Mouse (Mus musculus) small intestine, adult 2 months (tissue): ENCODE results near the gene Efcab9. TPM values are rescaled to one million over a fixed set of nuclear protein-coding genes. Genes with fewer than 3 reads are reported as not detected.

Source experiments
- H3K27ac ChIP-seq: fragments of 200-500 bp; 2 replicates; pipeline ENCODE4 v1.5.1; 2012; ENCODE audit warnings: low read depth, low read length, control low read depth, inconsistent platforms; ENCODE audit not compliant: insufficient read depth
- H3K27me3 ChIP-seq: fragments of 200-500 bp; 2 replicates; pipeline ENCODE4 v1.6.1; 2012; ENCODE audit warnings: mild to moderate bottlenecking, moderate library complexity, low read length, inconsistent platforms; ENCODE audit not compliant: control insufficient read depth, insufficient read depth
- H3K36me3 ChIP-seq: fragments of 200-500 bp; 2 replicates; pipeline ENCODE4 v1.6.1; 2012; ENCODE audit warnings: mild to moderate bottlenecking, low read length, control low read depth, inconsistent platforms; ENCODE audit not compliant: control insufficient read depth, insufficient read depth
- H3K4me1 ChIP-seq: fragments of 200-500 bp; 2 replicates; pipeline ENCODE4 v1.6.1; 2012; ENCODE audit warnings: low read length, inconsistent platforms, mixed read lengths; ENCODE audit not compliant: control insufficient read depth, insufficient read depth, insufficient read length
- H3K4me3 ChIP-seq: fragments of 200-500 bp; 2 replicates; pipeline ENCODE4 v1.5.1; 2012; ENCODE audit warnings: low read depth, mild to moderate bottlenecking, control low read depth, inconsistent platforms, low read length, moderate library complexity
- CTCF ChIP-seq: fragments of 200-500 bp; IDR thresholded peaks from 2 replicates; pipeline ENCODE4 v1.5.1; 2012; ENCODE audit warnings: low read depth, mild to moderate bottlenecking, control low read depth, inconsistent platforms, low read length, moderate library complexity, mixed read lengths; ENCODE audit not compliant: insufficient replicate concordance, insufficient read length; ENCODE audit errors: extremely low read depth
- POLR2A ChIP-seq: fragments of 200-500 bp; IDR thresholded peaks from 2 replicates; pipeline ENCODE4 v1.6.1; 2012; ENCODE audit warnings: low read depth, mild to moderate bottlenecking, control low read depth, inconsistent platforms, low read length, moderate library complexity
- WGBS: fragments of 180-500 bp; shearing (Covaris S2); methylation state at CpG from one replicate; pipeline ENCODE4 v1.1.7; 2018; 5-methylcytosine and 5-hydroxymethylcytosine counted together
- polyA plus RNA-seq: library from polyadenylated mRNA; depleted of rRNA; stranded (reverse); fragments of >200 nt; gene quantifications from 2 replicates; pipeline ENCODE4 v1.2.3, GENCODE M21; 2012

Efcab9 gene
- polyA plus RNA-seq, 1 experiment: not detected

- TF ChIP-seq POLR2A (no peak), CTCF (no peak)
- Histone ChIP-seq H3K4me1 (peaks cover 66% of the 10 kb centered on the region), H3K36me3 (no peaks in the 10 kb centered on the region), H3K27me3 (no peaks in the 10 kb centered on the region), H3K4me3 (no peak overlapping the region), H3K27ac (peak overlapping the region; percentile 60; the same call in 1 of the 2 replicates)
- 48% methylated on average over 5 of the region's 5 CpGs for WGBS
Observed at GRCm38 (mm10) chr11:32562706-32563105, 30.8 kb upstream of the Efcab9 start.

- Histone ChIP-seq H3K27me3 (no peaks in the 10 kb centered on the region), H3K4me1 (peaks cover 56% of the 10 kb centered on the region), H3K36me3 (0 out of 2 replicates have a peak, but pooled peaks cover 1% of the 10 kb centered on the region), H3K27ac (peak overlapping the region; percentile 79), H3K4me3 (no peak overlapping the region)
- WGBS: 73% methylated on average over 10 of the region's 10 CpGs
- no peak for TF ChIP-seq POLR2A
- TF ChIP-seq CTCF: no peak
Observed at GRCm38 (mm10) chr11:32561465-32562355, 29.8 kb upstream of the Efcab9 start.

- 0 out of 2 replicates have a peak, but pooled peaks cover 5% of the 10 kb centered on the region for H3K36me3 ChIP-seq
- no peak overlapping the region for H3K4me3 ChIP-seq
- TF ChIP-seq CTCF (no peak), POLR2A (no peak)
- H3K4me1 ChIP-seq: peaks cover 50% of the 10 kb centered on the region
- no peaks in the 10 kb centered on the region for H3K27me3 ChIP-seq
- H3K27ac ChIP-seq: no peak overlapping the region
- 85% methylated on average over 12 of the region's 12 CpGs for WGBS
Observed at GRCm38 (mm10) chr11:32560015-32560770, 28.3 kb upstream of the Efcab9 start.

GRCm38 (mm10) chr11:32558677-32559076 lies 26.8 kb upstream of the Efcab9 start:
- H3K4me1 ChIP-seq: peaks cover 50% of the 10 kb centered on the region
- TF ChIP-seq POLR2A (no peak), CTCF (no peak)
- 0 out of 2 replicates have a peak, but pooled peaks cover 5% of the 10 kb centered on the region for H3K36me3 ChIP-seq
- H3K4me3 ChIP-seq: no peak overlapping the region
- peak overlapping the region; percentile 41 for H3K27ac ChIP-seq
- no peaks in the 10 kb centered on the region for H3K27me3 ChIP-seq
- 21% methylated on average over 8 of the region's 8 CpGs for WGBS

- peaks cover 52% of the 10 kb centered on the region for H3K4me1 ChIP-seq
- WGBS: 75% methylated on average over 4 of the region's 4 CpGs
- H3K27ac ChIP-seq: no peak overlapping the region
Observed at GRCm38 (mm10) chr11:32558026-32558425, 26.1 kb upstream of the Efcab9 start.

GRCm38 (mm10) chr11:32556333-32556990 lies 24.6 kb upstream of the Efcab9 start:
- Histone ChIP-seq H3K27me3 (no peaks in the 10 kb centered on the region), H3K27ac (no peak overlapping the region), H3K4me3 (no peak overlapping the region), H3K36me3 (0 out of 2 replicates have a peak, but pooled peaks cover 5% of the 10 kb centered on the region), H3K4me1 (peaks cover 52% of the 10 kb centered on the region)
- WGBS: 88% methylated on average over 10 of the region's 10 CpGs
- TF ChIP-seq CTCF (no peak), POLR2A (no peak)

More at GRCm38 (mm10) chr11:32558026-32558425, 26.1 kb upstream of the Efcab9 start:
- 0 out of 2 replicates have a peak, but pooled peaks cover 5% of the 10 kb centered on the region for H3K36me3 ChIP-seq
- H3K4me3 ChIP-seq: no peak overlapping the region
- TF ChIP-seq POLR2A: no peak
- no peak for TF ChIP-seq CTCF
- H3K27me3 ChIP-seq: no peaks in the 10 kb centered on the region
